Mouse (Mus musculus) embryonic facial prominence, embryonic 11.5 days (tissue): Measurements from ENCODE around the gene Nacc1. TPM values are rescaled to one million over a fixed set of nuclear protein-coding genes. Genes with fewer than 3 reads are reported as not detected.

Experiments
- ATAC-seq: fragments of 200-750 bp; cut with Nextera tagmentation; replicated peaks from 2 replicates; pipeline ENCODE4 v1.8.0; 2017; ENCODE audit warnings: low read depth; ENCODE audit not compliant: insufficient number of reproducible peaks, low FRiP score, low TSS enrichment
- DNase-seq: peaks from one replicate; pipeline ENCODE4 v3.0.0-alpha.2; 2015; ENCODE audit warnings: low spot score
- H3K27ac ChIP-seq: fragments of 300-500 bp; sonication (generic); replicated peaks from 2 replicates; pipeline ENCODE4 v1.5.1; 2014; ENCODE audit warnings: mild to moderate bottlenecking, low read depth, low read length, control low read depth
- H3K27me3 ChIP-seq: fragments of 300-500 bp; sonication (generic); 2 replicates; pipeline ENCODE4 v1.6.1; 2014; ENCODE audit warnings: mild to moderate bottlenecking, low read length, moderate library complexity, mixed read lengths; ENCODE audit not compliant: control insufficient read depth, insufficient read depth
- H3K36me3 ChIP-seq: fragments of 300-500 bp; sonication (generic); replicated peaks from 2 replicates; pipeline ENCODE4 v1.6.1; 2014; ENCODE audit warnings: low read depth, mild to moderate bottlenecking, low read length, moderate library complexity, mixed read lengths; ENCODE audit not compliant: control insufficient read depth, insufficient read depth
- H3K4me1 ChIP-seq: fragments of 300-500 bp; sonication (generic); 2 replicates; pipeline ENCODE4 v1.6.1; 2014; ENCODE audit warnings: low read length, mixed read lengths; ENCODE audit not compliant: control insufficient read depth, insufficient read depth
- H3K4me2 ChIP-seq: fragments of 300-500 bp; sonication (generic); 2 replicates; pipeline ENCODE4 v1.6.1; 2014; ENCODE audit warnings: low read depth, mild to moderate bottlenecking, control low read depth, low read length, moderate library complexity
- H3K4me3 ChIP-seq: fragments of 300-500 bp; sonication (generic); 2 replicates; pipeline ENCODE4 v1.5.1; 2014; ENCODE audit warnings: low read depth, low read length, control low read depth
- H3K9ac ChIP-seq: fragments of 300-500 bp; sonication (generic); replicated peaks from 2 replicates; pipeline ENCODE4 v1.6.1; 2014; ENCODE audit warnings: mild to moderate bottlenecking, control low read depth, low read length
- H3K9me3 ChIP-seq: fragments of 300-500 bp; sonication (generic); replicated peaks from 2 replicates; pipeline ENCODE4 v1.6.1; 2016; ENCODE audit warnings: mild to moderate bottlenecking, low read length, inconsistent platforms, mixed read lengths; ENCODE audit not compliant: control insufficient read depth
- whole genome bisulfite sequencing: fragments of 180-500 bp; shearing (Covaris S2); extraction: QIAGEN DNeasy Blood & Tissue Kit; methylation state at CpG from one replicate; pipeline ENCODE4 v1.1.7; 2014; 5-methylcytosine and 5-hydroxymethylcytosine counted together
- polyA plus RNA-seq: library from polyadenylated mRNA; unstranded; fragments of >200 nt; fragmentation: Nextera tagmentation; extraction: Ambion mirVana; gene quantifications from 2 replicates; pipeline ENCODE4 v1.2.1, GENCODE M21; 2014

Nacc1 gene
- polyA plus RNA-seq, 1 experiment from 2014 or later = 21.0 TPM

- Histone ChIP-seq H3K9me3 (no peaks in the 10 kb centered on the region), H3K27ac (no peak overlapping the region), H3K4me3 (no peak overlapping the region), H3K4me2 (no peak overlapping the region), H3K36me3 (no peaks in the 10 kb centered on the region; the same call in 1 of the 2 replicates), H3K4me1 (no peaks in the 10 kb centered on the region), H3K9ac (no peak overlapping the region), H3K27me3 (no peaks in the 10 kb centered on the region)
- WGBS = 66% methylated on average over 4 of the region's 4 CpGs
- ATAC-seq (no peak), DNase-seq (no peak)
Measured at GRCm38 (mm10) chr8:84693332-84693731, 5.7 kb upstream of the Nacc1 start.

- under 1% methylated on average over 47 of the region's 47 CpGs for WGBS
- DNase-seq (peak; percentile 92), ATAC-seq (peak; percentile 77)
- peak overlapping the region; percentile 90 for H3K4me2 ChIP-seq
- no peaks in the 10 kb centered on the region for H3K36me3 ChIP-seq
- peak overlapping the region; percentile 85 for H3K9ac ChIP-seq
- H3K9me3 ChIP-seq = no peaks in the 10 kb centered on the region
- H3K4me1 ChIP-seq = peaks cover 3% of the 10 kb centered on the region
- peak overlapping the region; percentile 47; the same call in 1 of the 2 replicates for H3K27ac ChIP-seq
- H3K27me3 ChIP-seq = no peaks in the 10 kb centered on the region
- peak overlapping the region; percentile 86 for H3K4me3 ChIP-seq
Measured at GRCm38 (mm10) chr8:84689091-84689915, 1.6 kb upstream of the Nacc1 start.

GRCm38 (mm10) chr8:84687003-84687704 lies 508 bp downstream of the Nacc1 start:
- no peak; the same call in 1 of the 2 replicates for ATAC-seq
- Histone ChIP-seq H3K4me2 (peak overlapping the region; percentile 79), H3K4me1 (peaks cover 3% of the 10 kb centered on the region), H3K9me3 (no peaks in the 10 kb centered on the region), H3K27me3 (no peaks in the 10 kb centered on the region), H3K4me3 (peak overlapping the region; percentile 100), H3K36me3 (no peaks in the 10 kb centered on the region), H3K27ac (peak overlapping the region; percentile 98), H3K9ac (peak overlapping the region; percentile 100)
- DNase-seq = peak; percentile 72
- WGBS = under 1% methylated on average over 56 of the region's 62 CpGs

GRCm38 (mm10) chr8:84686191-84687002 lies 1.3 kb downstream of the Nacc1 start, which contains the start of gene Trmt1:
Trmt1 (plus strand) TSS chr8:84686307.
- Histone ChIP-seq H3K27ac (peak within 1 kb of the TSS; percentile 98), H3K4me3 (peak within 1 kb of the TSS; percentile 100), H3K27me3 (no peaks in the 10 kb centered on the region), H3K36me3 (no peaks in the 10 kb centered on the region), H3K9me3 (no peaks in the 10 kb centered on the region), H3K4me2 (peak within 1 kb of the TSS; percentile 79), H3K9ac (peak within 1 kb of the TSS; percentile 100), H3K4me1 (peaks cover 3% of the 10 kb centered on the region)
- WGBS = 8% methylated on average over 20 of the region's 20 CpGs
- peak; percentile 38 for DNase-seq
- no peak; the same call in 1 of the 2 replicates for ATAC-seq

GRCm38 (mm10) chr8:84684537-84684936 lies 3.1 kb downstream of the Nacc1 start:
- DNase-seq (no peak), ATAC-seq (no peak)
- 65% methylated on average over 3 of the region's 3 CpGs for WGBS
- Histone ChIP-seq H3K27ac (no peak overlapping the region), H3K4me2 (no peak overlapping the region), H3K9me3 (no peaks in the 10 kb centered on the region), H3K9ac (no peak overlapping the region), H3K4me1 (peaks cover 3% of the 10 kb centered on the region), H3K4me3 (no peak overlapping the region), H3K27me3 (no peaks in the 10 kb centered on the region), H3K36me3 (no peaks in the 10 kb centered on the region; the same call in 1 of the 2 replicates)

GRCm38 (mm10) chr8:84682257-84682656 lies 5.4 kb downstream of the Nacc1 start:
- H3K9me3 ChIP-seq = no peaks in the 10 kb centered on the region
- no peak overlapping the region for H3K9ac ChIP-seq
- DNase-seq (no peak), ATAC-seq (no peak)
- H3K4me3 ChIP-seq = no peak overlapping the region
- 85% methylated on average over 2 of the region's 2 CpGs for WGBS
- H3K27me3 ChIP-seq = no peaks in the 10 kb centered on the region
- H3K4me2 ChIP-seq = no peak overlapping the region
- no peaks in the 10 kb centered on the region; the same call in 1 of the 2 replicates for H3K36me3 ChIP-seq
- no peak overlapping the region for H3K27ac ChIP-seq
- peaks cover 3% of the 10 kb centered on the region for H3K4me1 ChIP-seq

- Histone ChIP-seq H3K4me3 (no peak overlapping the region), H3K36me3 (no peaks in the 10 kb centered on the region; the same call in 1 of the 2 replicates), H3K27me3 (no peaks in the 10 kb centered on the region), H3K9ac (no peak overlapping the region), H3K4me1 (peaks cover 3% of the 10 kb centered on the region), H3K27ac (no peak overlapping the region), H3K4me2 (no peak overlapping the region), H3K9me3 (no peaks in the 10 kb centered on the region)
- DNase-seq (no peak), ATAC-seq (no peak)
- 89% methylated on average over 2 of the region's 2 CpGs for WGBS
Measured at GRCm38 (mm10) chr8:84681476-84681875, 6.2 kb downstream of the Nacc1 start.
